Comparison of ENCODE assay signal across 8 mouse cellular contexts in genomic region chr11:20831600-20832137, GRCm38 (mm10). TPM values are rescaled to one million over a fixed set of nuclear protein-coding genes. Genes with fewer than 3 reads are reported as not detected.
DNase-seq lines count a peak whose midpoint lies in the region; ATAC-seq and TF ChIP-seq lines count a peak whose summit lies in the region.

No protein-coding gene starts in this region.

- H3K9ac ChIP-seq in limb, embryonic 14.5 days (ENCODE audit: low read depth, low read length, severe bottlenecking) = peak overlapping the region; percentile 91
- peak overlapping the region; percentile 95 for H3K9ac ChIP-seq in midbrain, embryonic 14.5 days (replicated peaks; ENCODE audit: low read length)

- H3K27ac ChIP-seq in limb, embryonic 14.5 days (replicated peaks; ENCODE audit: low read depth, low read length) = no peak overlapping the region
- peak overlapping the region; percentile 93 for H3K27ac ChIP-seq in midbrain, embryonic 14.5 days (replicated peaks; ENCODE audit: low read depth, low read length)

- 20% methylated on average over 11 of the region's 11 CpGs for WGBS in limb, embryonic 14.5 days
- WGBS in midbrain, embryonic 14.5 days = 7% methylated on average over 11 of the region's 11 CpGs

- no peak for ATAC-seq in erythroblast, adult 5-6 weeks (replicated peaks; ENCODE audit: low FRiP score, poor library complexity, severe bottlenecking)
- no peak for ATAC-seq in limb, embryonic 14.5 days (ENCODE audit: low FRiP score, low read depth)
- ATAC-seq in midbrain, embryonic 14.5 days (ENCODE audit: low FRiP score, low TSS enrichment) = peak; percentile 22; the same call in 1 of the 2 replicates

- peaks cover 55% of the 10 kb centered on the region for H3K27me3 ChIP-seq in erythroblast, embryonic 14.5 days (ENCODE audit: control insufficient read depth)
- H3K27me3 ChIP-seq in E14TG2a.4 (ENCODE audit: insufficient read depth, low read length) = peaks cover 24% of the 10 kb centered on the region
- no peaks in the 10 kb centered on the region for H3K27me3 ChIP-seq in limb, embryonic 14.5 days (ENCODE audit: control insufficient read depth, insufficient read depth, low read length)
- peaks cover 8% of the 10 kb centered on the region; the same call in 1 of the 2 replicates for H3K27me3 ChIP-seq in midbrain, embryonic 14.5 days (ENCODE audit: control insufficient read depth, insufficient read depth, low read length)

- peak overlapping the region; percentile 87 for H3K4me3 ChIP-seq in erythroblast, embryonic 14.5 days (replicated peaks)
- peak overlapping the region; percentile 90 for H3K4me3 ChIP-seq in E14TG2a.4 (replicated peaks; ENCODE audit: low read length)
- H3K4me3 ChIP-seq in limb, embryonic 14.5 days (replicated peaks; ENCODE audit: low read length) = peak overlapping the region; percentile 83
- H3K4me3 ChIP-seq in midbrain, embryonic 14.5 days (replicated peaks; ENCODE audit: low read depth, low read length) = peak overlapping the region; percentile 87

- no peaks in the 10 kb centered on the region for H3K9me3 ChIP-seq in erythroblast, embryonic 14.5 days (ENCODE audit: control insufficient read depth, low read length)
- H3K9me3 ChIP-seq in E14TG2a.4 (ENCODE audit: low read length) = no peaks in the 10 kb centered on the region
- no peaks in the 10 kb centered on the region for H3K9me3 ChIP-seq in limb, embryonic 14.5 days (ENCODE audit: control insufficient read depth, low read length)
- H3K9me3 ChIP-seq in midbrain, embryonic 14.5 days (ENCODE audit: control insufficient read depth, low read length) = no peaks in the 10 kb centered on the region

- H3K4me1 ChIP-seq in erythroblast, embryonic 14.5 days (ENCODE audit: control insufficient read depth) = peaks cover 28% of the 10 kb centered on the region
- peaks cover 16% of the 10 kb centered on the region for H3K4me1 ChIP-seq in E14TG2a.4 (replicated peaks; ENCODE audit: low read depth, low read length)
- H3K4me1 ChIP-seq in limb, embryonic 14.5 days (ENCODE audit: control insufficient read depth, insufficient read depth, low read length) = peaks cover 17% of the 10 kb centered on the region
- H3K4me1 ChIP-seq in midbrain, embryonic 14.5 days (ENCODE audit: control insufficient read depth, insufficient read depth, low read length) = peaks cover 23% of the 10 kb centered on the region

- H3K4me2 ChIP-seq in limb, embryonic 14.5 days (replicated peaks; ENCODE audit: low read depth, low read length, severe bottlenecking) = peak overlapping the region; percentile 83
- peak overlapping the region; percentile 81 for H3K4me2 ChIP-seq in midbrain, embryonic 14.5 days (ENCODE audit: low read length)

- peak; percentile 9 to 47 for DNase-seq in cerebellum, postnatal 36 days
- peak; percentile 23 for DNase-seq in heart, postnatal 4 days
- DNase-seq in limb, embryonic 14.5 days (ENCODE audit: low spot score) = no peak
- DNase-seq in midbrain, embryonic 14.5 days = peak; percentile 54
- no peak for DNase-seq in thymus, postnatal 10 days (ENCODE audit: low spot score in 2 of 2)

- no peak for TF ChIP-seq POLR2A in limb, embryonic 14.5 days (IDR thresholded peaks at IDR 0.05; ENCODE audit: borderline replicate concordance, extremely low read depth, insufficient read depth, insufficient read length)

- peaks cover 17% of the 10 kb centered on the region for H3K36me3 ChIP-seq in erythroblast, embryonic 14.5 days (ENCODE audit: control insufficient read depth)
- peaks cover 29% of the 10 kb centered on the region for H3K36me3 ChIP-seq in E14TG2a.4 (ENCODE audit: insufficient read depth, low read length)
- peaks cover 23% of the 10 kb centered on the region for H3K36me3 ChIP-seq in limb, embryonic 14.5 days (ENCODE audit: control insufficient read depth, insufficient read depth, low read length)
- peaks cover 16% of the 10 kb centered on the region for H3K36me3 ChIP-seq in midbrain, embryonic 14.5 days (ENCODE audit: control insufficient read depth, insufficient read depth, low read length)

- TF ChIP-seq CTCF in E14TG2a.4 (conservative IDR thresholded peaks at IDR 0.05; ENCODE audit: low read length) = no peak; the same call in 1 of the 2 replicates

RNA-seq across cellular contexts. Expression of gene Lgalsl, which starts 0.8 kb away (rescaled TPM):
- polyA plus RNA-seq in erythroblast, embryonic 14.5 days (2012) = 0.03 and 0.04 TPM in 2 replicates
- 4.8 and 5.6 TPM in 2 replicates for total RNA-seq in erythroblast, adult 5-6 weeks (2015; ENCODE audit: low replicate concordance)
- total RNA-seq in erythroblast, adult 5-6 weeks (2017; ENCODE audit: low replicate concordance) = 1.0 and 1.7 TPM in 2 replicates
- total RNA-seq in heart, postnatal 4 days (2021) = 10 to 100 TPM; 40.4 to 43.0 TPM
- 24.9 and 25.5 TPM in 2 replicates for polyA plus RNA-seq in limb, embryonic 14.5 days (2012; rRNA removed)
- 52.0 and 52.2 TPM in 2 replicates for polyA plus RNA-seq in limb, embryonic 14.5 days (2014; fragmentation: Nextera tagmentation; extraction: Ambion mirVana)
- polyA plus RNA-seq in midbrain, embryonic 14.5 days (2014; fragmentation: Nextera tagmentation; extraction: Ambion mirVana) = 62.9 and 72.9 TPM in 2 replicates

Comparison
In these comparisons a context has a peak if more than half of its experiments do, and no peak if none do; other contexts are left out.
1. DNase-seq: peak in cerebellum, postnatal 36 days (2 of 2), heart, postnatal 4 days (single experiment) and midbrain, embryonic 14.5 days (single experiment); none in limb, embryonic 14.5 days (single experiment) and thymus, postnatal 10 days (0 of 2).
2. RNA of gene Lgalsl, which starts 0.8 kb away (polyA plus RNA-seq): 62.9 to 72.9 TPM in midbrain, embryonic 14.5 days and 24.9 to 52.2 TPM in limb, embryonic 14.5 days; 0.03 to 0.04 TPM in erythroblast, embryonic 14.5 days; every median in the first group is over 10 times any median in the second.
3. Peak in every context shown above with its lines, with median percentiles within 50 percentile points of each other: H3K4me3 ChIP-seq.